Mouse (Mus musculus): ENCODE measurements around the gene Actrt3.

DNA sequence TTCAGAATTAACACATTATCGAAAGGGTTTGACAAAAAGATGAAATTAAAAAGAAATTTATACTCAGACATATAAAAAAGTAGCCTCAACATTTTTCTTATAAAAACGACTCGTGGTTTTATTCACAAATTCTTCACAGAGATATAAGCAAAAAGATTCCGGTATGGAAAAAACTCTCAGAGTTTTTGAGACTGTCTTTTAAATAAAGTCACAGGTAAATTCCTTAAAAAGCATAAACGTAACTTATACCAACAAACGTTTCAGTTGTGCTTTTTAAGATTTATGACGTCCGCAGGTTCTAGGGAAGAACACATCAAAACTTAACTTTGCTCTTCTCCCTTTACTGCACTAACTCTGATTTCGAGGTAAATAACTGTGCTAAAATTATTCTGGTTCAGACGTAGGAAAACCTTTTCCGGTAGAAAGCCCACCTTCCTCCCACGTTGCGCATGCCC, 1.9 kb upstream of the Actrt3 start:
- TF ChIP-seq POLR2A (IDR thresholded peaks at IDR 0.05; ENCODE audit: insufficient read depth, low read length) = no peak
- TF ChIP-seq CTCF (IDR thresholded peaks at IDR 0.05; ENCODE audit: low read depth, low read length) = no peak
